ENCODE assay signal across 9 mouse cellular contexts in genomic region chr13:28294757-28295361, GRCm38 (mm10). TPM values are rescaled to one million over a fixed set of nuclear protein-coding genes. Genes with fewer than 3 reads are reported as not detected.
A peak's percentile ranks its signal among the peaks of the same experiment; 100 is the strongest.
DNase-seq lines count a peak whose midpoint lies in the region; ATAC-seq and TF ChIP-seq lines count a peak whose summit lies in the region.
"Had no signal": no experiment of that assay in that cellular context is flagged by ENCODE, and none has a peak within 500 bp of the region (broad histone marks: within the 10 kb centered on the region; RNA-seq: fewer than 3 reads in every experiment).

No protein-coding gene starts in this region.

- H3K4me2 ChIP-seq in hindbrain, embryonic 14.5 days (replicated peaks): peak overlapping the region; percentile 16
- H3K4me2 ChIP-seq in limb, embryonic 13.5 days (replicated peaks): 0 out of 2 replicates have a peak overlapping the region, but pooled peaks have one; percentile 7

- in situ Hi-C loops in ES-E14 (cut with MboI; ENCODE audit: low sequenced_read_pairs in 2 of 2, unreplicated experiment in 2 of 2): no loop called here

- peaks cover 0 to 4% of the 10 kb centered on the region in 2 experiments; a peak in 2 of 4 replicates for H3K4me1 ChIP-seq in ES-E14 (ENCODE audit: control insufficient read depth in 2 of 2, insufficient read depth in 2 of 2, low read length in 2 of 2, poor library complexity in 1 of 2)
- H3K4me1 ChIP-seq in hindbrain, embryonic 14.5 days (replicated peaks; ENCODE audit: control insufficient read depth, insufficient read depth, low read length): peaks cover 26% of the 10 kb centered on the region
- H3K4me1 ChIP-seq in limb, embryonic 13.5 days: peaks cover 18% of the 10 kb centered on the region

- H3K27ac ChIP-seq in ES-E14 (ENCODE audit: insufficient read depth, low read depth, low read length, poor library complexity, severe bottlenecking): no peak overlapping the region; the same call in 1 of the 2 replicates
- H3K27ac ChIP-seq in hindbrain, embryonic 14.5 days: peak overlapping the region; percentile 70
- no peak overlapping the region for H3K27ac ChIP-seq in limb, embryonic 13.5 days

- ATAC-seq in hindbrain, embryonic 14.5 days (ENCODE audit: low FRiP score): peak; percentile 87
- no peak; the same call in 1 of the 2 replicates for ATAC-seq in limb, embryonic 13.5 days (ENCODE audit: low FRiP score, low read depth)

- H3K27me3 ChIP-seq in hindbrain, embryonic 14.5 days (ENCODE audit: control insufficient read depth, insufficient read depth, low read length): no peaks in the 10 kb centered on the region
- H3K27me3 ChIP-seq in limb, embryonic 13.5 days: no peaks in the 10 kb centered on the region

- no peaks in the 10 kb centered on the region for H3K36me3 ChIP-seq in ES-E14 (ENCODE audit: control insufficient read depth, insufficient read depth, low read length, poor library complexity, severe bottlenecking)
- H3K36me3 ChIP-seq in hindbrain, embryonic 14.5 days (replicated peaks; ENCODE audit: control insufficient read depth, insufficient read depth): no peaks in the 10 kb centered on the region
- H3K36me3 ChIP-seq in limb, embryonic 13.5 days: no peaks in the 10 kb centered on the region

- 1% methylated on average over 3 of the region's 3 CpGs for WGBS in hindbrain, embryonic 14.5 days
- 4% methylated on average over 3 of the region's 3 CpGs for WGBS in limb, embryonic 13.5 days

- no peak overlapping the region for H3K9ac ChIP-seq in ES-E14 (ENCODE audit: insufficient read depth, low read depth, low read length, poor library complexity, severe bottlenecking)
- H3K9ac ChIP-seq in hindbrain, embryonic 14.5 days: no peak overlapping the region
- H3K9ac ChIP-seq in limb, embryonic 13.5 days: no peak overlapping the region

- DNase-seq in ES-E14 (ENCODE audit: low read depth, low spot score): peak; percentile 28
- peak; percentile 26 for DNase-seq in embryo, embryonic 11.5 days (ENCODE audit: low read depth, low spot score)
- peak; percentile 69 for DNase-seq in hindbrain, embryonic 14.5 days (ENCODE audit: low spot score)
- DNase-seq in thymus, postnatal 4 days: no peak
- DNase-seq in frontal cortex, postnatal 36 days (ENCODE audit: low spot score in 2 of 2): no peak
- DNase-seq in adrenal gland, adult 8-10 months: no peak
- no peak for DNase-seq in gastrocnemius, adult 8-10 months (ENCODE audit: low spot score in 2 of 2)
- DNase-seq: lung, postnatal 4 days had no signal

- H3K4me3 ChIP-seq in ES-E14 (ENCODE audit: insufficient read depth in 1 of 2, low read depth in 1 of 2, low read length in 2 of 2, poor library complexity in 1 of 2, severe bottlenecking in 1 of 2): no peak overlapping the region
- H3K4me3 ChIP-seq in hindbrain, embryonic 14.5 days (replicated peaks; ENCODE audit: low read length): no peak overlapping the region
- H3K4me3 ChIP-seq in limb, embryonic 13.5 days: no peak overlapping the region

- no peaks in the 10 kb centered on the region for H3K9me3 ChIP-seq in ES-E14 (ENCODE audit: control insufficient read depth, insufficient read depth, low read depth, low read length)
- no peaks in the 10 kb centered on the region for H3K9me3 ChIP-seq in hindbrain, embryonic 14.5 days (ENCODE audit: control insufficient read depth, low read length)
- no peaks in the 10 kb centered on the region for H3K9me3 ChIP-seq in limb, embryonic 13.5 days

TF ChIP-seq in ES-E14, 5 proteins besides CTCF, POLR2A, EP300 and RAD21:
- TF ChIP-seq HCFC1 (IDR thresholded peaks at IDR 0.05; ENCODE audit: borderline replicate concordance, insufficient read depth, low read length): no peak
- TF ChIP-seq CHD2 (IDR thresholded peaks at IDR 0.05; ENCODE audit: low read depth, low read length): no peak
- TF ChIP-seq MAFK (IDR thresholded peaks at IDR 0.05; ENCODE audit: insufficient read depth, low read depth, low read length): no peak
- no peak for TF ChIP-seq ZNF384 (IDR thresholded peaks at IDR 0.05; ENCODE audit: low read depth, low read length)
- TF ChIP-seq ZC3H11A (IDR thresholded peaks at IDR 0.05; ENCODE audit: borderline replicate concordance, low read depth, low read length): no peak

RNA-seq across cellular contexts. Expression of gene Gm11361, which starts 37.5 kb away (rescaled TPM):
- 43.6 and 48.4 TPM in 2 replicates for total RNA-seq in ES-E14 (2012; rRNA removed)
- 0.59 and 2.1 TPM in 2 replicates for polyA plus RNA-seq in hindbrain, embryonic 14.5 days (2014; fragmentation: Nextera tagmentation; extraction: Ambion mirVana)
- 8.9 and 9.3 TPM in 2 replicates for polyA plus RNA-seq in limb, embryonic 13.5 days (2015; fragmentation: Nextera tagmentation; extraction: Ambion mirVana)
- 100 to 1,000 TPM; 174 to 197 (median 180) TPM for total RNA-seq in adrenal gland, adult 8-10 months (2022)
- 100 to 1,000 TPM in 3 of 4 experiments, 10 to 100 TPM in 1; 69.8 to 164 (median 126) TPM for total RNA-seq in gastrocnemius, adult 8-10 months (2022)

Comparison
In these comparisons a context has a peak if more than half of its experiments do, and no peak if none do; other contexts are left out.
1. DNase-seq: peak in ES-E14 (single experiment), embryo, embryonic 11.5 days (single experiment) and hindbrain, embryonic 14.5 days (single experiment); none in thymus, postnatal 4 days (single experiment), frontal cortex, postnatal 36 days (0 of 2), adrenal gland, adult 8-10 months (single experiment) and gastrocnemius, adult 8-10 months (0 of 2).